Mouse (Mus musculus) cortical plate, adult 2 months (tissue): ENCODE measurements around the gene Rab24.

ENCODE experiments used
- CTCF ChIP-seq: fragments of 200-500 bp; IDR thresholded peaks from 2 replicates; pipeline ENCODE4 v1.5.1; 2011; ENCODE audit warnings: mild to moderate bottlenecking, control low read depth, low read length; ENCODE audit not compliant: insufficient read depth; ENCODE audit errors: extremely low read depth
- POLR2A ChIP-seq: fragments of 200-500 bp; IDR thresholded peaks from 2 replicates; pipeline ENCODE4 v1.6.1; 2011; ENCODE audit warnings: mild to moderate bottlenecking, low read length, control low read depth; ENCODE audit not compliant: insufficient read depth; ENCODE audit errors: extremely low read depth

- no peak for TF ChIP-seq POLR2A
- TF ChIP-seq CTCF: no peak
Observed at GRCm38 (mm10) chr13:55288854-55289253, 32.9 kb downstream of the Rab24 start.
